In genomic region chr1:132416244-132416942, GRCm38 (mm10) we compare ENCODE assay signal across 8 mouse cellular contexts. TPM values are rescaled to one million over a fixed set of nuclear protein-coding genes. Genes with fewer than 3 reads are reported as not detected.
A peak's percentile ranks its signal among the peaks of the same experiment; 100 is the strongest.
DNase-seq lines count a peak whose midpoint lies in the region; ATAC-seq lines count a peak whose summit lies in the region.

No protein-coding gene starts in this region.

- no peak overlapping the region for H3K27ac ChIP-seq in kidney, embryonic 16.5 days (ENCODE audit: low read length)
- peak overlapping the region; percentile 92; the same call in 1 of the 2 replicates for H3K27ac ChIP-seq in embryonic facial prominence, embryonic 14.5 days (replicated peaks; ENCODE audit: low read depth, low read length)

- no peaks in the 10 kb centered on the region for H3K36me3 ChIP-seq in kidney, embryonic 16.5 days (ENCODE audit: insufficient read depth, low read length)
- H3K36me3 ChIP-seq in embryonic facial prominence, embryonic 14.5 days (ENCODE audit: control insufficient read depth, insufficient read depth, low read length), result no peaks in the 10 kb centered on the region

- no peak for ATAC-seq in kidney, embryonic 16.5 days (ENCODE audit: low FRiP score, low TSS enrichment)
- no peak for ATAC-seq in embryonic facial prominence, embryonic 14.5 days (ENCODE audit: low read depth)
- ATAC-seq in megakaryocyte, adult 5-6 weeks (ENCODE audit: poor library complexity, severe bottlenecking), result peak; percentile 14; the same call in 1 of the 2 replicates

- H3K4me1 ChIP-seq in kidney, embryonic 16.5 days (ENCODE audit: insufficient read depth, low read length), result peaks cover 31% of the 10 kb centered on the region
- peaks cover 18% of the 10 kb centered on the region; the same call in 1 of the 2 replicates for H3K4me1 ChIP-seq in embryonic facial prominence, embryonic 14.5 days (ENCODE audit: control insufficient read depth, insufficient read depth, low read length)

- no peak overlapping the region for H3K9ac ChIP-seq in kidney, embryonic 16.5 days (replicated peaks; ENCODE audit: low read length)
- H3K9ac ChIP-seq in embryonic facial prominence, embryonic 14.5 days (ENCODE audit: low read depth, low read length), result no peak overlapping the region

- peak; percentile 28 to 64 for DNase-seq in adrenal gland, adult (ENCODE audit: inconsistent age in 2 of 2, low spot score in 1 of 2)
- no peak for DNase-seq in adrenal gland, adult 8-10 months
- no peak for DNase-seq in kidney, postnatal 10 days
- peak; percentile 10 for DNase-seq in embryonic facial prominence, embryonic 14.5 days (ENCODE audit: low spot score)
- DNase-seq in right cerebral cortex, postnatal 14 days, result no peak
- no peak for DNase-seq in cerebellum, adult 18-20 months

- WGBS in kidney, embryonic 16.5 days, result 62% methylated on average over 8 of the region's 8 CpGs
- WGBS in embryonic facial prominence, embryonic 14.5 days, result 52% methylated on average over 8 of the region's 8 CpGs

- H3K27me3 ChIP-seq in kidney, embryonic 16.5 days (ENCODE audit: insufficient read depth, low read length), result no peaks in the 10 kb centered on the region
- no peaks in the 10 kb centered on the region for H3K27me3 ChIP-seq in embryonic facial prominence, embryonic 14.5 days (replicated peaks; ENCODE audit: control insufficient read depth, insufficient read depth, low read length)

- no peaks in the 10 kb centered on the region for H3K9me3 ChIP-seq in kidney, embryonic 16.5 days (ENCODE audit: low read length)
- no peaks in the 10 kb centered on the region for H3K9me3 ChIP-seq in embryonic facial prominence, embryonic 14.5 days (ENCODE audit: control insufficient read depth, low read length)

- peak overlapping the region; percentile 71 for H3K4me2 ChIP-seq in kidney, embryonic 16.5 days (replicated peaks; ENCODE audit: low read depth, low read length)
- peak overlapping the region; percentile 69 for H3K4me2 ChIP-seq in embryonic facial prominence, embryonic 14.5 days (ENCODE audit: low read depth, low read length)

- H3K4me3 ChIP-seq in kidney, embryonic 16.5 days (ENCODE audit: low read length), result no peak overlapping the region
- peak overlapping the region; percentile 88 for H3K4me3 ChIP-seq in embryonic facial prominence, embryonic 14.5 days (ENCODE audit: low read depth, low read length)

RNA-seq across cellular contexts. Expression of gene Dstyk, which starts 1.0 kb away (rescaled TPM):
- 10 to 100 TPM; 24.4 to 39.9 (median 31.1) TPM for total RNA-seq in adrenal gland, adult 8-10 months (2022)
- 16.9 and 18.6 TPM in 2 replicates for polyA plus RNA-seq in kidney, embryonic 16.5 days (2015; fragmentation: Nextera tagmentation; extraction: Ambion mirVana)
- 15.6 and 16.1 TPM in 2 replicates for polyA plus RNA-seq in embryonic facial prominence, embryonic 14.5 days (2014; fragmentation: Nextera tagmentation; extraction: Ambion mirVana)
- 17.2 and 19.5 TPM in 2 replicates for total RNA-seq in megakaryocyte, adult 5-6 weeks (2015)
- 24.8 and 36.6 TPM in 2 replicates for total RNA-seq in megakaryocyte, adult 5-6 weeks (2017)

RNA-seq across cellular contexts. Expression of gene Tmcc2, which starts 25.3 kb away (rescaled TPM):
- 10 to 100 TPM; 10.3 to 13.9 (median 12.1) TPM for total RNA-seq in adrenal gland, adult 8-10 months (2022)
- polyA plus RNA-seq in kidney, embryonic 16.5 days (2015; fragmentation: Nextera tagmentation; extraction: Ambion mirVana), result 8.3 and 8.6 TPM in 2 replicates
- 10.2 and 11.6 TPM in 2 replicates for polyA plus RNA-seq in embryonic facial prominence, embryonic 14.5 days (2014; fragmentation: Nextera tagmentation; extraction: Ambion mirVana)
- total RNA-seq in megakaryocyte, adult 5-6 weeks (2015), result 4.9 and 6.9 TPM in 2 replicates
- total RNA-seq in megakaryocyte, adult 5-6 weeks (2017), result 5.3 and 7.8 TPM in 2 replicates

Comparison
In these comparisons a context has a peak if more than half of its experiments do, and no peak if none do; other contexts are left out.
1. DNase-seq: peak in adrenal gland, adult (2 of 2) and embryonic facial prominence, embryonic 14.5 days (single experiment); none in adrenal gland, adult 8-10 months (single experiment), kidney, postnatal 10 days (single experiment), right cerebral cortex, postnatal 14 days (single experiment) and cerebellum, adult 18-20 months (0 of 2).